Mouse (Mus musculus) bone marrow macrophage, adult 2 months (primary cell): ENCODE results near the gene Cmip.

Experiments
- CTCF ChIP-seq: IDR thresholded peaks from 2 replicates; pipeline ENCODE4 v1.5.1; 2012; ENCODE audit warnings: low read depth, mild to moderate bottlenecking, low read length, moderate library complexity
- POLR2A ChIP-seq: IDR thresholded peaks from 2 replicates; pipeline ENCODE4 v1.6.1; 2012; ENCODE audit warnings: mild to moderate bottlenecking, low read depth, low read length, borderline replicate concordance

DNA sequence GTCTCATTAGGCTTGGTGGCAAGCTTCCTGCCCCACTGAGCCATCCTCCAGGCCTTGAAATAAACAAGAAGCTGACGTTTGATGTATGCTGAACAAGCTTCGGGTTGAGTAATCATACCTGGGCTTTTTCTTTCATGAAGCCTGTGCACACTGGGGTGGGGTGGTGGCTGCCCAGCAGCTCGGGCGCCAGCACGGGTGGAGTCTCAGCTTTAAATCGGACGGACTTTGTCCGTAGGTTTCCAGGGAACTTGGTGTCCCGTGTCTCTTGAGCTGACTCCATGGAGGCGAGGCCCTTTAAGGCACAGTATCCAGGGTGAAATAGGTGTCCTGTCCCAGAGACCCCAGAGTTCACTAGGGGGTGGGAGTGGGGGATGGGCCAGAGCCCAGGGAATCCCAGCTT, 42.3 kb downstream of the Cmip start:
- TF ChIP-seq POLR2A = no peak
- TF ChIP-seq CTCF = no peak
